Mouse (Mus musculus): ENCODE measurements at regions not wholly inside any gene's neighbourhood (a gene's known extent, or its start where the extent isn't known, plus 50 kb on each side); places are given as distances from the start of the nearest gene placed in this dataset.

- TF ChIP-seq CTCF (IDR thresholded peaks at IDR 0.05; ENCODE audit: borderline replicate concordance, insufficient read depth, low read depth, low read length): no peak
- TF ChIP-seq POLR2A (IDR thresholded peaks at IDR 0.05; ENCODE audit: borderline replicate concordance, insufficient read depth, low read length): no peak
These were observed 191.1 kb upstream of the Foxg1 start for GRCm38 (mm10) chr12:49191348-49191747.

All from cerebellum, adult 2 months (tissue).